Mouse (Mus musculus) left cerebral cortex, adult 2 months (tissue): Measurements from ENCODE around the gene Itga9. TPM values are rescaled to one million over a fixed set of nuclear protein-coding genes. Genes with fewer than 3 reads are reported as not detected.
"Not testable (repeated sequence)": the region's sequence is repeated elsewhere in the genome, so short reads cannot be mapped to it uniquely, and the experiment has no call there.

Experiments used
- DNase-seq, 2 experiments: peaks; one replicate each; pipeline ENCODE4 v3.0.0; 2021 to 2022; ENCODE audit warnings: low spot score in 2 of 2, mixed read lengths in 1 of 2; ENCODE audit errors: extremely low spot score in 1 of 2
- H3K27ac ChIP-seq: fragments of 200-600 bp; 2 replicates; pipeline ENCODE4 v1.8.1; 2022
- H3K4me3 ChIP-seq: fragments of 200-600 bp; 2 replicates; pipeline ENCODE4 v1.8.1; 2022
- CTCF ChIP-seq: fragments of 200-600 bp; IDR thresholded peaks from 2 replicates; pipeline ENCODE4 v1.8.1; 2022; ENCODE audit warnings: antibody characterized with exemption, mild to moderate bottlenecking, moderate library complexity
- intact Hi-C: fragments of 180-260 bp; cut with DNase I; formaldehyde crosslinking; loops from one replicate; pipeline ENCODE4 v1.15.1; 2025
- total RNA-seq, 2 experiments: library from RNA; stranded (reverse); gene quantifications; 2 replicates each; pipeline ENCODE4 v1.2.3; 2021

Itga9 gene
- total RNA-seq, 2 experiments from 2014 or later: 8.2 to 8.3 TPM

GRCm38 (mm10) chr9:118585998-118586397 is 20.5 kb upstream of the Itga9 start:
- DNase-seq: no peak
- intact Hi-C loops: loop anchor here (5.0 kb wide), 1 partner anchor 481 kb away; no protein-coding TSS in a partner anchor
- Histone ChIP-seq H3K27ac (no peak overlapping the region), H3K4me3 (no peak overlapping the region)
- TF ChIP-seq CTCF: no peak

GRCm38 (mm10) chr9:118587115-118587514 is 19.4 kb upstream of the Itga9 start:
- DNase-seq: no peak
- intact Hi-C loops: loop anchor here (5.0 kb wide), 1 partner anchor 480 kb away; no protein-coding TSS in a partner anchor
- Histone ChIP-seq H3K4me3 (no peak overlapping the region), H3K27ac (no peak overlapping the region)
- TF ChIP-seq CTCF: no peak

DNA sequence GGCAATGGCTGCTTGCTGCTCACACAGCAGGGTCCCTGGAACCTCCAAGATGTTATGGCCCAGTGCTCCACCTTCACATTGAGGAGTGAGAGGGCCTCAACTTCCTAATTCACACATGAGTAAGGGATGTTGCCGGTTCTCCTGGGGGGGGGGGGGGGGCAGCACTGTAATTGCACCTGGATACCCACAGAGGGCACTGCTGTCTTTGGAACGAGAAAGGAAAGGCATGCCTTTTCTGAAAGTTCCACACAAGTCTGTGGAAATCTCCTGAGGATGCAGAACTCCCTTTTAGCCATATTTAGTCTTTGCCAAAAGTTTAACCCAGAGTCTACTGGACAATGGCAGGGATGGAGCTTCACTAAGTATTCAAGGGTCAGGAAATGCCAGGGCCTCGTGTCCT is 17.2 kb upstream of the Itga9 start:
- no peak overlapping the region for H3K4me3 ChIP-seq
- DNase-seq: no peak
- intact Hi-C loops: loop anchor here (1.0 to 5.0 kb wide), 3 partner anchors 282 to 478 kb away; no protein-coding TSS in a partner anchor
- TF ChIP-seq CTCF: peak; percentile 72
- no peak overlapping the region for H3K27ac ChIP-seq

DNA sequence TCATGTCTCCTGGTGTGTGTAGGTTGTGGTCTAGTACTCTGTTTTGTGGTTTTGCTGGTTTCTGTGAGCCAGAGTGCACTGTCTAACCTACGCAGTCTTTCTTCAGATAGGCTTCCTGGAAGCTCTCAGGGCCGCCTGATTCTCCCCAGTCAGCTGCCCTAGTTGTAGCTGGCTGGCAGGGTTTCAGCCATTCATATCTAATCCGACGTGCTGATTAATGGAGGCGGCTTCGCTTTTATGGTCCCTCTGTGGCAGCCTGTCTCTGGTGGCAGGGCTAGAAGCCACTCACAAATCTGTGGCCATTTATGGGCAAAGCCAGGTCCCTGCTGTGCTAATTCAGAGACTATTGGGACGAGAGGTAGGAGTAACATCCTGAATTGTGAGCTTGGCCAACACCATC is 16.3 kb upstream of the Itga9 start:
- Histone ChIP-seq H3K4me3 (no peak overlapping the region), H3K27ac (no peak overlapping the region)
- DNase-seq: no peak
- TF ChIP-seq CTCF: no peak
- intact Hi-C loops: no loop called here

- intact Hi-C loops: no loop called here
- no peak for DNase-seq
- no peak for TF ChIP-seq CTCF
- H3K4me3 ChIP-seq: no peak overlapping the region
- H3K27ac ChIP-seq: no peak overlapping the region
Measured at GRCm38 (mm10) chr9:118591633-118592032, 14.9 kb upstream of the Itga9 start.

- intact Hi-C loops: no loop called here
- TF ChIP-seq CTCF: no peak
Measured at GRCm38 (mm10) chr9:118592585-118593249, 13.8 kb upstream of the Itga9 start.

GRCm38 (mm10) chr9:118593443-118593842 is 13.0 kb upstream of the Itga9 start:
- TF ChIP-seq CTCF: no peak
- no peak for DNase-seq
- intact Hi-C loops: no loop called here
- Histone ChIP-seq H3K27ac (no peak overlapping the region), H3K4me3 (no peak overlapping the region)

More at GRCm38 (mm10) chr9:118592585-118593249, 13.8 kb upstream of the Itga9 start:
- Histone ChIP-seq H3K4me3 (no peak overlapping the region), H3K27ac (no peak overlapping the region)
- DNase-seq: no peak

GRCm38 (mm10) chr9:118596767-118597166 is 9.7 kb upstream of the Itga9 start:
- no peak overlapping the region for H3K27ac ChIP-seq
- no peak for DNase-seq
- no peak overlapping the region for H3K4me3 ChIP-seq
- no peak for TF ChIP-seq CTCF
- intact Hi-C loops: no loop called here

DNA sequence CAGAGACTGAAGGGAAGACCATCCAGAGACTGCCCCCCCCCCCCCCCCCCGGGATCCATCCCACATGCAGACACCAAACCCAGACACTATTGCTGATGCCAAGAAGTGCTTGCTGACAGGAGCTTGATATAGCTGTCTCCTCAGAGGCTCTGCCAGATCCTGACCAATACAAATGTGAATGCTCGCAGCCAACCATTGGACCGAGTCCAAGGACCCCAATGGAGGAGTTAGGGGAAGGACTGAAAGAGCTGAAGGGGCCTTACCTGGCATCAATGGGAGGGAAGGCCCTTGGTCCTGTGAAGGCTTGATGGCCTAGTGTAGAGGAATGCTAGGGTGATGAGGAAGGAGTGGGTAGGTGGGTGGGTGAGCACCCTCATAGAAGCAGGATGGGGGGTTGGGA is 6.1 kb upstream of the Itga9 start:
- H3K27ac ChIP-seq, DNase-seq, intact Hi-C loops, H3K4me3 ChIP-seq: not testable (repeated sequence)

DNA sequence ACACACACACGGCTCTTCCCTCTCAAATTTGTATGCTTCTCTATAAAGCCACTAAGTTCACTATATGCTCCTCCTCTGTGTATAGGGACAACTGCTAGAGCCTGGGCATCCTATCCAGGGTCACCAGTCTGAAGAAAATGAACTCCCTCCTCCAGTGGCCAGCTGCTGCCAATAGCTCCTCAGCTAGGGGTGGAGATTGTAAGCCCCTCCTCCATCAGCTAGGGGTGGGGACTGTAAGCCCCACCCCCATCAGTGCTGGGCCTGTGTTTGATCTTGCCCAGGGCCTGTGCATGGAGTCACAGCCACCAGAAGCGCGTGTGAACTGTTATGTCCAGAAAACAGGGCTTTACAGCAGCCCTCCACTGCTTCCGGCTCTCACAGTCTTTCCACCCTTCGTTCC is 3.9 kb upstream of the Itga9 start:
- H3K27ac ChIP-seq: no peak overlapping the region
- TF ChIP-seq CTCF: no peak
- intact Hi-C loops: no loop called here
- no peak overlapping the region for H3K4me3 ChIP-seq
- DNase-seq: no peak

GRCm38 (mm10) chr9:118606817-118607371 is 404 bp downstream of the Itga9 start:
- no peak overlapping the region for H3K27ac ChIP-seq
- intact Hi-C loops: loop anchor here (1.0 kb wide), 2 partner anchors 263 to 301 kb away; no protein-coding TSS in a partner anchor
- peak overlapping the region; percentile 51 for H3K4me3 ChIP-seq
- no peak for TF ChIP-seq CTCF
- no peak for DNase-seq

DNA sequence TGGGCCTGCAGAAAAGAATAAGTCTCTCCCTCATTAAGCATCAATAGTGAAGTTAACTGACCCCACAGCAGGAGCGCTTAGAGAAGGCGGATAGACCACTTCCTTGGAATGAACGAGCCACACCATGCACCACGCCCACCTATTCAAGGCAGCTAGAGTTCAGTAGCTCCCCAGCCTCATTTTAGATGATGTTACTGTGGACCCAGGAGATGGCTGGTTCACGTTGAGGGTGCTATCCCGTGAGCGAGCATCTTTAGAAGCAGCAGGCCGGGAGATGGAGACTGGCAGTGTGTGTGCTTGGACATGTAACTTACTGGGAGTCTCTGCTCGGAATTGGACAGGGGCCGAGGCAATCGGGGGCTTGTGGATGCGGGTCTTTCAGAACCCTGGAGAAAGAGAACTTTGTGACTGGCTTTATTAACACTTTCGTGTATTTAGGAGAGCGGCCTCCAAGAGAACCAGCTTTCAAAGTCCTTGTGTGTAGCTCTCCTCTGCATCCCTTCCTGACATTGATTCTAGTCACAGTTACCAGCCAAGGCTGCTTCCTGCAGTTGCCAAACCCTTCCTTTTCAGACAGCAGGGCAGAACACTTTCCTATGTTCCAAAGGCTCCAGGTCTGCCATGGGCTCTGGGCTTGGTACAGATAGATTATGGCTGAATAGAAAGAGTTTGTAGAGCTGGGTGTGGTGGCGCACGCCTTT is 1.4 kb downstream of the Itga9 start:
- H3K4me3 ChIP-seq: peak overlapping the region; percentile 51; the same call in 1 of the 2 replicates

More for the DNA sequence above, 1.4 kb downstream of the Itga9 start:
- no peak for TF ChIP-seq CTCF
- intact Hi-C loops: no loop called here
- DNase-seq: no peak
- no peak overlapping the region for H3K27ac ChIP-seq
